Mouse (Mus musculus): Measurements from ENCODE around the gene Stoml1. TPM values are rescaled to one million over a fixed set of nuclear protein-coding genes. Genes with fewer than 3 reads are reported as not detected.
A peak's percentile ranks its signal among the peaks of the same experiment; 100 is the strongest.

Gene Stoml1
- total RNA-seq, 1 experiment: 51.7 TPM

DNA sequence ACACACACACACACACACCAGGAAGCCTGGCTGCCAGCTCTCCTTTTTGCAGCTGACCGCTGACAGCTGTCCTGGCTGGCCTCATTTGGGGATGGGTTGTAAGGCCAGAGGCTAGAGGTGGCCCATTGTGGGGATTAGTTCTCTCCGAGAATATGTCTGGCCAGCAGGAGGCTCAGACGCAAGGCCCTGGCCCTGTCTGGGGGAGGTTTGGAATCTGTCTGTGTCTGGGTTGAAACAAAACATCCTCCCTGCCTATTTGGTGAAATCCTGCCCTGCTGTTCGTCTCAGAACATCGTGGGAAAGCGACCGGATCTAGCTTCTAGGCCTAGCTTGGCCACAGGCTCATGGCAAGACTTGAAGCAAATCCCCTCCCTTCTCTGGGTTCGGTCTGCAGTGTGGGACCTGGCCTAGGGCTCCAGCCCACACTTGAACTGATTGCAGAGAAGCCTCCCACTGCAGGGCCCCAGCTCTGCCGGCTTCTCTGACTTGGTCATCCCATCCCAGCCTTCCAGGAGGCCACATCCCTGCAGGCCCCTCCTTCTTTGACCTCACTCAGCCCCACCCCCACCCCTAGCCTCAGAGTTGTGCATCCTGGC lies 42.9 kb downstream of the Stoml1 start:
- in situ Hi-C loops (cut with MboI; ENCODE audit: low sequenced_read_pairs in 2 of 2, unreplicated experiment in 2 of 2): no loop called here
- TF ChIP-seq CHD2 (IDR thresholded peaks at IDR 0.05; ENCODE audit: low read depth, low read length): no peak
- no peak for TF ChIP-seq MAFK (IDR thresholded peaks at IDR 0.05; ENCODE audit: insufficient read depth, low read depth, low read length)
- no peak for TF ChIP-seq HCFC1 (IDR thresholded peaks at IDR 0.05; ENCODE audit: borderline replicate concordance, insufficient read depth, low read length)
- no peak for TF ChIP-seq ZC3H11A (IDR thresholded peaks at IDR 0.05; ENCODE audit: borderline replicate concordance, low read depth, low read length)
- no peak for TF ChIP-seq ZNF384 (IDR thresholded peaks at IDR 0.05; ENCODE audit: low read depth, low read length)

DNA sequence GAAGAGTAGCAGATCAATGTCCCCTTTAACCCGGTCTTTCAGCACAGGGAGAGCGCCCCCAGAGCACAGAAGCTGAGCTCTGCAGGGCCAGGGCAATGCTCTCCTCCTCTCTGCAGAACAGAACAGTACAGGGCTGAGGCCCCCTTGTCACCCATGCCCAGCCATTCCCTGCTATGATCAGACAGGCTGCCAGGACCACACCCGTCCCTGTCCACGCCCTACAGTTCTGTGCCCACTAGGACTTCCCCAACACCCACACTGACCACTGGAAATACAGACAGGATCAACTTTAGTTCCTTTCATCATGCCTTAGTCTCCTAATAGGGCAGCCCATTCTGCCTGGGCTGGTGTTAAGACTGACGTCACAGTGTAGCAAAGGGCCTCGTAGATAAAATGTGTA lies 44.1 kb downstream of the Stoml1 start:
- H3K9ac ChIP-seq (ENCODE audit: insufficient read depth, low read depth, low read length, poor library complexity, severe bottlenecking): no peak overlapping the region
- no peak for DNase-seq (ENCODE audit: low read depth, low spot score)
- TF ChIP-seq MAFK (IDR thresholded peaks at IDR 0.05; ENCODE audit: insufficient read depth, low read depth, low read length) (no peak), ZC3H11A (IDR thresholded peaks at IDR 0.05; ENCODE audit: borderline replicate concordance, low read depth, low read length) (no peak), CHD2 (IDR thresholded peaks at IDR 0.05; ENCODE audit: low read depth, low read length) (no peak), ZNF384 (IDR thresholded peaks at IDR 0.05; ENCODE audit: low read depth, low read length) (no peak), HCFC1 (IDR thresholded peaks at IDR 0.05; ENCODE audit: borderline replicate concordance, insufficient read depth, low read length) (no peak)
- no peak overlapping the region for H3K4me3 ChIP-seq (ENCODE audit: insufficient read depth in 1 of 2, low read depth in 1 of 2, low read length in 2 of 2, poor library complexity in 1 of 2, severe bottlenecking in 1 of 2)
- H3K9me3 ChIP-seq (ENCODE audit: control insufficient read depth, insufficient read depth, low read depth, low read length): no peaks in the 10 kb centered on the region
- H3K27ac ChIP-seq (ENCODE audit: insufficient read depth, low read depth, low read length, poor library complexity, severe bottlenecking): no peak overlapping the region
- peaks cover 7 to 19% of the 10 kb centered on the region in 2 experiments; a peak in 2 of 4 replicates for H3K4me1 ChIP-seq (ENCODE audit: control insufficient read depth in 2 of 2, insufficient read depth in 2 of 2, low read length in 2 of 2, poor library complexity in 1 of 2)
- in situ Hi-C loops (cut with MboI; ENCODE audit: low sequenced_read_pairs in 2 of 2, unreplicated experiment in 2 of 2): no loop called here
- no peaks in the 10 kb centered on the region for H3K36me3 ChIP-seq (ENCODE audit: control insufficient read depth, insufficient read depth, low read length, poor library complexity, severe bottlenecking)

More for the DNA sequence above, 42.9 kb downstream of the Stoml1 start:
- H3K27ac ChIP-seq (ENCODE audit: insufficient read depth, low read depth, low read length, poor library complexity, severe bottlenecking): no peak overlapping the region
- H3K4me1 ChIP-seq (ENCODE audit: control insufficient read depth in 2 of 2, insufficient read depth in 2 of 2, low read length in 2 of 2, poor library complexity in 1 of 2): peaks cover 7 to 19% of the 10 kb centered on the region in 2 experiments; a peak in 2 of 4 replicates
- H3K4me3 ChIP-seq (ENCODE audit: insufficient read depth in 1 of 2, low read depth in 1 of 2, low read length in 2 of 2, poor library complexity in 1 of 2, severe bottlenecking in 1 of 2): no peak overlapping the region
- H3K9me3 ChIP-seq (ENCODE audit: control insufficient read depth, insufficient read depth, low read depth, low read length): no peaks in the 10 kb centered on the region
- H3K9ac ChIP-seq (ENCODE audit: insufficient read depth, low read depth, low read length, poor library complexity, severe bottlenecking): peak overlapping the region; percentile 41; the same call in 1 of the 2 replicates
- H3K36me3 ChIP-seq (ENCODE audit: control insufficient read depth, insufficient read depth, low read length, poor library complexity, severe bottlenecking): no peaks in the 10 kb centered on the region
- DNase-seq (ENCODE audit: low read depth, low spot score): no peak

DNA sequence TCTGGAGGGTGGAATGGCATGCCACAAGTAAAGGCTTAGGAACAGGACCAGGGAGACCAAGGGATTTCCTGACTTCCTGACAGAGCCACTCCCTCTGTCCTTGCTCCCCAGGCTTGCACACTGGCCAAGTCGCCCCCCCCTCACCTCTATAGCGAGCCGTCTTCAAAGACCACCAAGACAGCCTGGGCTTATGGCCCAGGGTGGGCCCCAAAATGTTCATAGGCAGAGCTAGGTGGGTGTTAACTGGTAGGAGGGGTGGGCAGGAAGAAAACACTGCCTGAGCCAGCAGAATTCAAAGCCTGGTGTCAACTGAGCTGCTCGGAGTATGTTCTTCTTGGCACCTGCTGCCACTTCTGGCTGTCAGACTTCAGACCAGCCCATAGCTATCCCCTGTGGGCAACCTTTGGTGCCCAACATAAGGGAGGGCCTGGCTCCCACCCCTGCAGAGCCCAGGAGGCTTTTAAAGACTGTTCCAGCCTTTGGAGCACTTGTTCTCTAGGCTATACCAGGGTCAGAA lies 45.1 kb downstream of the Stoml1 start:
- no peaks in the 10 kb centered on the region for H3K9me3 ChIP-seq (ENCODE audit: control insufficient read depth, insufficient read depth, low read depth, low read length)
- H3K4me1 ChIP-seq (ENCODE audit: control insufficient read depth in 2 of 2, insufficient read depth in 2 of 2, low read length in 2 of 2, poor library complexity in 1 of 2): peaks cover 7 to 17% of the 10 kb centered on the region in 2 experiments; a peak in 2 of 4 replicates
- TF ChIP-seq CHD2 (IDR thresholded peaks at IDR 0.05; ENCODE audit: low read depth, low read length) (no peak), HCFC1 (IDR thresholded peaks at IDR 0.05; ENCODE audit: borderline replicate concordance, insufficient read depth, low read length) (no peak), ZNF384 (IDR thresholded peaks at IDR 0.05; ENCODE audit: low read depth, low read length) (no peak), MAFK (IDR thresholded peaks at IDR 0.05; ENCODE audit: insufficient read depth, low read depth, low read length) (no peak)
- in situ Hi-C loops (cut with MboI; ENCODE audit: low sequenced_read_pairs in 2 of 2, unreplicated experiment in 2 of 2): no loop called here
- no peak for DNase-seq (ENCODE audit: low read depth, low spot score)
- no peak overlapping the region for H3K4me3 ChIP-seq (ENCODE audit: insufficient read depth in 1 of 2, low read depth in 1 of 2, low read length in 2 of 2, poor library complexity in 1 of 2, severe bottlenecking in 1 of 2)
- no peaks in the 10 kb centered on the region for H3K36me3 ChIP-seq (ENCODE audit: control insufficient read depth, insufficient read depth, low read length, poor library complexity, severe bottlenecking)
- no peak overlapping the region for H3K27ac ChIP-seq (ENCODE audit: insufficient read depth, low read depth, low read length, poor library complexity, severe bottlenecking)
- H3K9ac ChIP-seq (ENCODE audit: insufficient read depth, low read depth, low read length, poor library complexity, severe bottlenecking): no peak overlapping the region

DNA sequence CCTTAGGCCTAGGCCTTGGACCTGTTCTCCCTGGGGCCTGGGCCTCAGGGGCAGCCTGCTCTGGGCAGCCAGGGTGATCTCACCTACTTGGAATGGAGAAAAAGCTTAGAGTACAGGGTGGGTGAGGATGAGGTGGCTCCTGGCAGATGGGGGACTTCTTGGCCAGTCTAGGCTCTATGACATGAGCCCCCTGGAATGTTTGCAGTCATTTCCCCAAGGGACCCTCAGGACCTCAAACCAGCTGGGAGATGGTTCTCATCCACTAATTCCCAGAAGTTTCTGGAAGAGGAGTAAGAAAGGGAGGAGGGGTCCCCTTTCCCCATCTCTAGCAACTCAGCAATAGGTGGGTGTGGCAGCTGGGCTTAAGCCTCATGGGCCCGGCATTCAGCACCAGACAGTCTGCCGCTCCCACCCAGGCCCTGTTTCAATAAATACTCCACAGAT lies 46.4 kb downstream of the Stoml1 start:
- peaks cover 7 to 14% of the 10 kb centered on the region in 2 experiments; a peak in 2 of 4 replicates for H3K4me1 ChIP-seq (ENCODE audit: control insufficient read depth in 2 of 2, insufficient read depth in 2 of 2, low read length in 2 of 2, poor library complexity in 1 of 2)
- no peaks in the 10 kb centered on the region for H3K36me3 ChIP-seq (ENCODE audit: control insufficient read depth, insufficient read depth, low read length, poor library complexity, severe bottlenecking)
- DNase-seq (ENCODE audit: low read depth, low spot score): no peak
- H3K27ac ChIP-seq (ENCODE audit: insufficient read depth, low read depth, low read length, poor library complexity, severe bottlenecking): no peak overlapping the region
- no peak overlapping the region for H3K4me3 ChIP-seq (ENCODE audit: insufficient read depth in 1 of 2, low read depth in 1 of 2, low read length in 2 of 2, poor library complexity in 1 of 2, severe bottlenecking in 1 of 2)
- H3K9ac ChIP-seq (ENCODE audit: insufficient read depth, low read depth, low read length, poor library complexity, severe bottlenecking): no peak overlapping the region
- TF ChIP-seq HCFC1 (IDR thresholded peaks at IDR 0.05; ENCODE audit: borderline replicate concordance, insufficient read depth, low read length): no peak
- no peak for TF ChIP-seq MAFK (IDR thresholded peaks at IDR 0.05; ENCODE audit: insufficient read depth, low read depth, low read length)
- TF ChIP-seq ZNF384 (IDR thresholded peaks at IDR 0.05; ENCODE audit: low read depth, low read length): no peak
- no peak for TF ChIP-seq CHD2 (IDR thresholded peaks at IDR 0.05; ENCODE audit: low read depth, low read length)
- no peak for TF ChIP-seq ZC3H11A (IDR thresholded peaks at IDR 0.05; ENCODE audit: borderline replicate concordance, low read depth, low read length)
- H3K9me3 ChIP-seq (ENCODE audit: control insufficient read depth, insufficient read depth, low read depth, low read length): no peaks in the 10 kb centered on the region
- in situ Hi-C loops (cut with MboI; ENCODE audit: low sequenced_read_pairs in 2 of 2, unreplicated experiment in 2 of 2): no loop called here

Measured in ES-E14 (cell line).